Mouse (Mus musculus): ENCODE measurements around the gene Tat.

DNA sequence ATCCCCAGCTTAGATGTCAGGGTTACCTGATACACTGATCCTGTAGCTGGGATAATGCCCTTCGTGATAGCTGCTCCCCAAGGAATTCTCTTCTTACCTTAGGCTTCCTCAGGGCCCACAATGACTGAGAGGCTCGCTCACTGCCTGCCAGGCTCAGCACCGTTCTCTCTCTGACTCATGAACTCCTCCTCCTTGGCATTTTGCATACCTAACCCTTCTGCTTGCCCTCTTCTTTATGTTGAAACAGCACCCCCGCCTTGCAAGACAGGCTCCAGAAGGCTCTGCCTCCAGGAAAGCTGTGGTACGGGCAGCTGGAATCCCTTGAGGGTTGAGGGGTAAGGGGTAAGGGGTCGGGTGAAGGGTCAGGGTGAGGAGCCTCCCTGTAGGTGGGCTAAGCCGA, 49.0 kb downstream of the Tat start:
- no peak for TF ChIP-seq CTCF (IDR thresholded peaks at IDR 0.05; ENCODE audit: control insufficient read depth, insufficient read depth, insufficient replicate concordance, low read depth, low read length)
- no peak for TF ChIP-seq POLR2A (IDR thresholded peaks at IDR 0.05; ENCODE audit: control insufficient read depth, low read depth, low read length)

All from testis, adult 2 months (tissue).